Mouse (Mus musculus) ES-Bruce4 (cell line): ENCODE results near the gene Fam196b. TPM values are rescaled to one million over a fixed set of nuclear protein-coding genes. Genes with fewer than 3 reads are reported as not detected.

ENCODE experiments used
- H3K27ac ChIP-seq: 2 replicates; pipeline ENCODE4 v1.5.1; 2012; ENCODE audit warnings: low read length, inconsistent platforms; ENCODE audit not compliant: insufficient read depth
- H3K27me3 ChIP-seq: 2 replicates; pipeline ENCODE4 v1.6.1; 2012; ENCODE audit warnings: mild to moderate bottlenecking, low read length, inconsistent platforms; ENCODE audit not compliant: control insufficient read depth, poor library complexity, insufficient read depth, severe bottlenecking
- H3K36me3 ChIP-seq: 2 replicates; pipeline ENCODE4 v1.6.1; 2012; ENCODE audit warnings: inconsistent platforms, mild to moderate bottlenecking, low read length, moderate library complexity; ENCODE audit not compliant: control insufficient read depth, poor library complexity, insufficient read depth, severe bottlenecking
- H3K4me1 ChIP-seq: one replicate; pipeline ENCODE4 v1.8.1; 2011; ENCODE audit warnings: low read length; ENCODE audit not compliant: control insufficient read depth, insufficient read depth
- H3K4me3 ChIP-seq: 2 replicates; pipeline ENCODE4 v1.5.1; 2011; ENCODE audit warnings: low read depth, mild to moderate bottlenecking, low read length
- H3K9ac ChIP-seq: 2 replicates; pipeline ENCODE4 v1.6.1; 2012; ENCODE audit warnings: low read depth, mild to moderate bottlenecking, inconsistent platforms; ENCODE audit not compliant: poor library complexity, severe bottlenecking
- H3K9me3 ChIP-seq: replicated peaks from 2 replicates; pipeline ENCODE4 v1.6.1; 2012; ENCODE audit warnings: mild to moderate bottlenecking, low read length, inconsistent platforms; ENCODE audit not compliant: control insufficient read depth, poor library complexity, insufficient read depth, severe bottlenecking
- CTCF ChIP-seq: IDR thresholded peaks from one replicate; pipeline ENCODE4 v1.8.1; 2011; ENCODE audit warnings: low read depth, low read length
- EP300 ChIP-seq: IDR thresholded peaks from 2 replicates; pipeline ENCODE4 v1.6.1; 2011; ENCODE audit warnings: low read depth, low read length; ENCODE audit not compliant: insufficient read depth
- POLR2A ChIP-seq: IDR thresholded peaks from one replicate; pipeline ENCODE4 v1.8.1; 2011; ENCODE audit warnings: low read length; ENCODE audit not compliant: insufficient read depth
- polyA plus RNA-seq: library from polyadenylated mRNA; stranded (reverse); fragments of >200 nt; gene quantifications from 2 replicates; pipeline ENCODE4 v1.2.4, GENCODE M21; 2011; ENCODE audit warnings: low read depth; ENCODE audit not compliant: missing spikeins, insufficient read depth, insufficient read length

Gene Fam196b
- polyA plus RNA-seq, 1 experiment: not detected

DNA sequence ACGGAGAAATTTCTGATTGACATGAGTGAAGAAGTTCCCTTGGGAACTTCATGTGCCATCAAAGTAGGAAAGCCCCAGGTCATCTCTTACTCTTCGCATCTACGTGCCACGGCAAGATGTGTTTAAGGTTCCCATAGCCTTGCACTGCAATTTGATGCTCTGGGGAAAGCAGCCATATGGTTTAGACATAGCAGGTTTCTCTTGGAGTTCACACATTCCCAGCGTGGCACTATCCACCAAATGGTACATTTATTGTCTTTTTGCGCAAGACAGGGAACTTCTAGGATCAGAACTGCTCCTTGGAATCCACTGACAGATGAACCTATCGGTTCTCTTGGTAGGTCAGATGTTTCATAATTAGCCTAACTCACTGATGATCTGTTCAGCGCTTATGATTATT, 86.7 kb downstream of the Fam196b start:
- H3K36me3 ChIP-seq: no peaks in the 10 kb centered on the region
- TF ChIP-seq EP300 (no peak), POLR2A (no peak), CTCF (no peak)
- H3K27ac ChIP-seq: no peak overlapping the region
- H3K9me3 ChIP-seq: no peaks in the 10 kb centered on the region
- H3K27me3 ChIP-seq: no peaks in the 10 kb centered on the region
- no peaks in the 10 kb centered on the region for H3K4me1 ChIP-seq
- H3K9ac ChIP-seq: no peak overlapping the region
- H3K4me3 ChIP-seq: no peak overlapping the region

DNA sequence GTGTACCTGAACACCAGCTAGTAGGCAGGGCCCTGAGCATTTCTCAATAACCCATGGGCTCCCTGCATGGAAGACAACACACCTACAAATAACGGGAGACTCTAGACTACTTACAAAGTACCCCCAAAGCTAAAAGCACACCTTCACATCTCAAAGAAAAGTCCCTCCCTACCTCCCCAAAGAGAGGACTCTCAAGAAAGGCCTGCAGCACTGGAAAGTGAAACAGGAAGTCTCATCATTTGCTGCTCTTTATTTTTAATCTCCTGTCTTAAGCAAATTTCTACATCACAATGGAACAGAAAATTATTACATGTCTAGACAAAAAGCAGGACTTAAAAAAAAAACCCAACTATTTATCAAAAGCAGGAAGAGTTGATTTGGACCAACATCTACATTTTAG, 90.7 kb downstream of the Fam196b start:
- TF ChIP-seq EP300 (no peak), POLR2A (no peak), CTCF (no peak)

DNA sequence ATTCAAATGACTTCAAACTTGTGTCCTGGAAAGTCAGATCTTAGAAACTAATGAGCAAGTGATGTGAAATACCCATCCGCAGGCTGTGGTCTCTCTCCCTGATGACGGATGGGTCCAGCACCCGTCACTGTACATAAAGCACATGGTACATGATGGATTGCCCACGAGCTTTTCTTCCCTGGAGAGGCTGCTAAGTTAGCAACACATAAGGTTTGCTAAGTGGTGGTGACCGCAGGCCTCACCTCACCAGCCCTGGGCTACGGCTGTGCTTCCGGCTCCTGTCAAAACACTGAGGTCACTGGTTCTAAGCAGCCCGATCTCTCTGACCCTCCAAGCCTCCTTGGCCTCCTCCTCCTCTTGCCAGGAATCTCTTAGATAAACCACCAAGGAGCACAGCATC, 91.7 kb downstream of the Fam196b start:
- no peaks in the 10 kb centered on the region for H3K9me3 ChIP-seq
- H3K36me3 ChIP-seq: no peaks in the 10 kb centered on the region
- H3K9ac ChIP-seq: no peak overlapping the region
- no peak overlapping the region for H3K27ac ChIP-seq
- no peaks in the 10 kb centered on the region for H3K4me1 ChIP-seq
- H3K4me3 ChIP-seq: no peak overlapping the region
- H3K27me3 ChIP-seq: no peaks in the 10 kb centered on the region
- TF ChIP-seq POLR2A (no peak), CTCF (no peak), EP300 (no peak)

More for the DNA sequence above, 90.7 kb downstream of the Fam196b start:
- no peak overlapping the region for H3K9ac ChIP-seq
- H3K4me1 ChIP-seq: no peaks in the 10 kb centered on the region
- no peaks in the 10 kb centered on the region for H3K36me3 ChIP-seq
- H3K27ac ChIP-seq: no peak overlapping the region
- no peak overlapping the region for H3K4me3 ChIP-seq
- no peaks in the 10 kb centered on the region for H3K9me3 ChIP-seq
- no peaks in the 10 kb centered on the region for H3K27me3 ChIP-seq

- no peak for TF ChIP-seq POLR2A
- TF ChIP-seq CTCF: no peak
- TF ChIP-seq EP300: no peak
- Histone ChIP-seq H3K4me3 (no peak overlapping the region), H3K36me3 (no peaks in the 10 kb centered on the region), H3K27me3 (no peaks in the 10 kb centered on the region), H3K9me3 (no peaks in the 10 kb centered on the region), H3K9ac (no peak overlapping the region), H3K4me1 (no peaks in the 10 kb centered on the region), H3K27ac (no peak overlapping the region)
Measured at GRCm38 (mm10) chr11:34406850-34407249, 92.2 kb downstream of the Fam196b start.

DNA sequence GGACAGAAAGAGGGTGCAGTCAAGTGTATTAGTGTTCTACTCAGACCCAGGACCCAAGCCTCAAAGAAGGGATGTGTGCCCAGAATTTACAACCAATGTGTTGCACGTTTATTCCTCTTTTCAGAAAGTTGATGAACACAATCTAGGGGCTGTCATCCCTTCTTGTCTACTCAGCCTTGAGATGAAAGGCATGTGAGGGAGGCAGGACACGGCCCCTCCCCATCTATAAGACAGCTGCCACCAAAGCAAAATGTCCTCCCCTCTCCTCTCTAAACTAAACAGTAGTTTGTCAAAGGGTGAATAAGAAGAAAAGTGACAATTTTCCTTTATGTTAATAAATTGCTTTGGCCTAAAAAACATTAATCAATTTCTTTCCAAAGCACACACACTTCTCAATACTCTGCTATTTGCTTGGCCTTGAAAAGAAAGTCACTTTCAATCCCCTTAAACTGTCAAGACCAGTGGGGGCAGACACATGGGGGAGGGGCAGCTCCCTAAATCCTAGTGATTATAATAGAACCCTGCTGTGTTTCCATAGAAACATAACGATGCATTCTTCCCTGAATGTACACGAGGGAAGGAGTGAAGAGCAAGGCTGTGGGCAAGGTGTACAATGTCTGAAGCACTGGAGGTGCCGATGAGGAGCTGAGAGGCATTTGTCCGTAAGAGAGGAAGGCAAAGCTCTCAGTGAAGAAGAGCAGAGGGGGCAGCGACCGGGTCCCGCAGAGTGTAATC, 101.4 kb downstream of the Fam196b start:
- Histone ChIP-seq H3K9me3 (peaks cover 3% of the 10 kb centered on the region), H3K9ac (no peak overlapping the region), H3K4me3 (no peak overlapping the region), H3K36me3 (no peaks in the 10 kb centered on the region), H3K4me1 (no peaks in the 10 kb centered on the region), H3K27ac (no peak overlapping the region), H3K27me3 (0 out of 2 replicates have a peak, but pooled peaks cover 2% of the 10 kb centered on the region)
- no peak for TF ChIP-seq EP300
- no peak for TF ChIP-seq POLR2A
- TF ChIP-seq CTCF: no peak

- no peak for TF ChIP-seq POLR2A
- TF ChIP-seq CTCF: no peak
- TF ChIP-seq EP300: no peak
- Histone ChIP-seq H3K9me3 (peaks cover 3% of the 10 kb centered on the region), H3K4me3 (no peak overlapping the region), H3K4me1 (no peaks in the 10 kb centered on the region), H3K9ac (no peak overlapping the region), H3K27ac (no peak overlapping the region), H3K27me3 (0 out of 2 replicates have a peak, but pooled peaks cover 2% of the 10 kb centered on the region), H3K36me3 (no peaks in the 10 kb centered on the region)
Measured at GRCm38 (mm10) chr11:34416619-34416979, 102.0 kb downstream of the Fam196b start.
